Mouse (Mus musculus) small intestine, adult 2 months (tissue): Measurements from ENCODE around the gene Cadm4. TPM values are rescaled to one million over a fixed set of nuclear protein-coding genes. Genes with fewer than 3 reads are reported as not detected.
A peak's percentile ranks its signal among the peaks of the same experiment; 100 is the strongest.

Experiments
- H3K27ac ChIP-seq: fragments of 200-500 bp; 2 replicates; pipeline ENCODE4 v1.5.1; 2012; ENCODE audit warnings: low read depth, low read length, control low read depth, inconsistent platforms; ENCODE audit not compliant: insufficient read depth
- H3K27me3 ChIP-seq: fragments of 200-500 bp; 2 replicates; pipeline ENCODE4 v1.6.1; 2012; ENCODE audit warnings: mild to moderate bottlenecking, moderate library complexity, low read length, inconsistent platforms; ENCODE audit not compliant: control insufficient read depth, insufficient read depth
- H3K36me3 ChIP-seq: fragments of 200-500 bp; 2 replicates; pipeline ENCODE4 v1.6.1; 2012; ENCODE audit warnings: mild to moderate bottlenecking, low read length, control low read depth, inconsistent platforms; ENCODE audit not compliant: control insufficient read depth, insufficient read depth
- H3K4me1 ChIP-seq: fragments of 200-500 bp; 2 replicates; pipeline ENCODE4 v1.6.1; 2012; ENCODE audit warnings: low read length, inconsistent platforms, mixed read lengths; ENCODE audit not compliant: control insufficient read depth, insufficient read depth, insufficient read length
- H3K4me3 ChIP-seq: fragments of 200-500 bp; 2 replicates; pipeline ENCODE4 v1.5.1; 2012; ENCODE audit warnings: low read depth, mild to moderate bottlenecking, control low read depth, inconsistent platforms, low read length, moderate library complexity
- CTCF ChIP-seq: fragments of 200-500 bp; IDR thresholded peaks from 2 replicates; pipeline ENCODE4 v1.5.1; 2012; ENCODE audit warnings: low read depth, mild to moderate bottlenecking, control low read depth, inconsistent platforms, low read length, moderate library complexity, mixed read lengths; ENCODE audit not compliant: insufficient replicate concordance, insufficient read length; ENCODE audit errors: extremely low read depth
- POLR2A ChIP-seq: fragments of 200-500 bp; IDR thresholded peaks from 2 replicates; pipeline ENCODE4 v1.6.1; 2012; ENCODE audit warnings: low read depth, mild to moderate bottlenecking, control low read depth, inconsistent platforms, low read length, moderate library complexity
- WGBS: fragments of 180-500 bp; shearing (Covaris S2); methylation state at CpG from one replicate; pipeline ENCODE4 v1.1.7; 2018; 5-methylcytosine and 5-hydroxymethylcytosine counted together
- polyA plus RNA-seq: library from polyadenylated mRNA; depleted of rRNA; stranded (reverse); fragments of >200 nt; gene quantifications from 2 replicates; pipeline ENCODE4 v1.2.3, GENCODE M21; 2012; rRNA removed

Cadm4 gene
- polyA plus RNA-seq: 2.9 and 4.7 TPM in 2 replicates

GRCm38 (mm10) chr7:24481474-24482207 is at the start of gene Cadm4:
Cadm4 (plus strand) TSS chr7:24482023.
- H3K27me3 ChIP-seq: peaks cover 21% of the 10 kb centered on the region
- H3K27ac ChIP-seq: no peak within 1 kb of the TSS
- no peaks in the 10 kb centered on the region for H3K36me3 ChIP-seq
- no peak for TF ChIP-seq CTCF
- no peak for TF ChIP-seq POLR2A
- 2% methylated on average over 56 of the region's 83 CpGs for WGBS
- H3K4me3 ChIP-seq: peak within 1 kb of the TSS; percentile 68
- peaks cover 4% of the 10 kb centered on the region for H3K4me1 ChIP-seq

- peaks cover 10% of the 10 kb centered on the region for H3K4me1 ChIP-seq
- no peaks in the 10 kb centered on the region for H3K36me3 ChIP-seq
- 83% methylated on average over 5 of the region's 5 CpGs for WGBS
- no peak overlapping the region for H3K27ac ChIP-seq
- no peak overlapping the region for H3K4me3 ChIP-seq
- no peak for TF ChIP-seq CTCF
- TF ChIP-seq POLR2A: no peak
- H3K27me3 ChIP-seq: peaks cover 4% of the 10 kb centered on the region; the same call in 1 of the 2 replicates
Measured at GRCm38 (mm10) chr7:24435305-24435704, 46.5 kb upstream of the Cadm4 start.

GRCm38 (mm10) chr7:24437981-24438380 is 43.8 kb upstream of the Cadm4 start:
- Histone ChIP-seq H3K27ac (no peak overlapping the region), H3K36me3 (no peaks in the 10 kb centered on the region), H3K4me1 (no peaks in the 10 kb centered on the region), H3K27me3 (no peaks in the 10 kb centered on the region), H3K4me3 (no peak overlapping the region)
- TF ChIP-seq CTCF (no peak), POLR2A (no peak)
- 60% methylated on average over 10 of the region's 10 CpGs for WGBS

GRCm38 (mm10) chr7:24439191-24439590 is 42.6 kb upstream of the Cadm4 start:
- Histone ChIP-seq H3K27me3 (no peaks in the 10 kb centered on the region), H3K4me3 (no peak overlapping the region), H3K36me3 (no peaks in the 10 kb centered on the region), H3K27ac (no peak overlapping the region), H3K4me1 (no peaks in the 10 kb centered on the region)
- TF ChIP-seq POLR2A (no peak), CTCF (no peak)
- 75% methylated on average over 6 of the region's 6 CpGs for whole genome bisulfite sequencing

- H3K36me3 ChIP-seq: no peaks in the 10 kb centered on the region
- H3K27ac ChIP-seq: no peak overlapping the region
- H3K4me3 ChIP-seq: no peak overlapping the region
- H3K4me1 ChIP-seq: no peaks in the 10 kb centered on the region
- 50% methylated on average over 7 of the region's 7 CpGs for WGBS
- TF ChIP-seq CTCF: no peak
- TF ChIP-seq POLR2A: no peak
- no peaks in the 10 kb centered on the region for H3K27me3 ChIP-seq
Measured at GRCm38 (mm10) chr7:24439891-24440290, 41.9 kb upstream of the Cadm4 start.

- Histone ChIP-seq H3K27ac (0 out of 2 replicates have a peak overlapping the region, but pooled peaks have one; percentile 36), H3K27me3 (no peaks in the 10 kb centered on the region), H3K4me1 (no peaks in the 10 kb centered on the region), H3K4me3 (no peak overlapping the region), H3K36me3 (no peaks in the 10 kb centered on the region)
- TF ChIP-seq POLR2A: no peak
- TF ChIP-seq CTCF: peak; percentile 98
- WGBS: 11% methylated on average over 1 of the region's 1 CpGs
Measured at GRCm38 (mm10) chr7:24441785-24442184, 40.0 kb upstream of the Cadm4 start.

- Histone ChIP-seq H3K27me3 (no peaks in the 10 kb centered on the region), H3K4me1 (no peaks in the 10 kb centered on the region), H3K27ac (0 out of 2 replicates have a peak overlapping the region, but pooled peaks have one; percentile 36), H3K4me3 (no peak overlapping the region), H3K36me3 (no peaks in the 10 kb centered on the region)
- TF ChIP-seq POLR2A (no peak), CTCF (no peak)
- WGBS: 57% methylated on average over 8 of the region's 8 CpGs
Measured at GRCm38 (mm10) chr7:24442313-24442712, 39.5 kb upstream of the Cadm4 start.
